Mouse (Mus musculus) T-helper 1 cell (primary cell): ENCODE measurements at regions not wholly inside any gene's neighbourhood (a gene's known extent, or its start where the extent isn't known, plus 50 kb on each side); places are given as distances from the start of the nearest gene placed in this dataset.

ENCODE experiments used
- in situ Hi-C: fragments of 300-600 bp; cut with MboI, MseI; formaldehyde crosslinking; loops from one replicate; pipeline ENCODE4 v1.15.1; 2025; ENCODE audit warnings: high pct_unique_total_duplicates

DNA sequence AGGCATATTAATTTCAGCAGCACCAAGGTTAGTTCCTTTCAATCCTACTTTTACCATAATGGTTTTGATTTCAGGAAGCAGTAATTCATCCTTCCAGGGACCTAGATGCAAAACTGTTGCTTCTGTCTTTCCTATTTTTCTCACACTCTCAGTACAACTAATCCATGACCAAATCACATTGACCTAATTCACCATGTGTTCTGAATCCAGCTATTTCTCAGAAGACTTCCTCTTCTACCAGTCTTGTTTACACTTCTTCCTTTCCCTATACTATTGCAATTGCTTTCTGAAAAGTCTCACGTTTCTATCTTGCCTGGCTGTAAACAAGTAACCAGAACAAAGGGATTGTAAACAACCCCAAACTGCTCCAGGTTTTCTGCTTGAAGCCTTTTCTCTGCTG lies 1085.0 kb downstream of the Car8 start:
- in situ Hi-C loops: no loop called here

DNA sequence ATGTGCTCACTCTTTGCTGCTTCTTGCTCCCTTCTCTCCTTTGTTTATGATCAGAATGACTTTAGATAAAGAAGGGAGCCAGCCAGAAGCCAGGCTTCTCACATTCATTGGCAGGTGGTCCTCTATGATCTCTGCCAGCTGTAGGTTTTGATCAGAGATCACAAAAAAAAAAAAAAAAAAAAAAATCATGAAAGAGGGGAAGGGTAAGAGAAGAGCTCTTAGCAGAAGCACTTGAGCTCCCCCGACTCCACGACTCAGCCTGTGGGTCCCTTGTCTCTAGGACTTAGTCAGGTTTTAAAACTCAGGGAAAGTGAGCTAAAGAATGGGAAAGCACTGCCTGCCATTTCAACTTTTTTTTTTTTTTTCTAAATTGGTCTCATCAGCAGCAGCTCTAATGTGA lies 1093.1 kb downstream of the Car8 start:
- in situ Hi-C loops: no loop called here

DNA sequence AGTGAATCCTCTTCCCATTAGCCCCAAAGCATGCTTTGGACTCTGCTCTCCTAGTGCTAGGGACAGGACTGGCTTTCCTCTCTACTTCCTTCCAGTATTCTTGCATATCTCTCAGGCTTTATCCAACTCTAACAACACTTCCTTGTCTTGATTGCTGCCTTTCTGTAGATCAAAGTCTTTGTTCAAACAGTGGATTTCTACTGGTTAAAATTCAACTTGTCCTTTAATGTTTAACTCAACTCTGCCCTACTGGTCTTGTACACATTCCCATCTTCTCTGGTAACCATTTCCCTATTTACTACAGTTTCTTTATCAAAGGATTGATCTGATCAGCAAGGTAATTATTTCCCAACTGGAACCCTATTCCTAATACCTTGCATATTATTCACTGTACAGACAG lies 1094.6 kb downstream of the Car8 start:
- in situ Hi-C loops: no loop called here

GRCm38 (mm10) chr4:7143676-7144075 lies 1095.2 kb downstream of the Car8 start:
- in situ Hi-C loops: no loop called here

GRCm38 (mm10) chr4:7142781-7143180 lies 1096.1 kb downstream of the Car8 start:
- in situ Hi-C loops: no loop called here

- in situ Hi-C loops: loop anchor here (10.0 kb wide), 2 partner anchors 123 to 207 kb away; no protein-coding TSS in a partner anchor
Measured at GRCm38 (mm10) chr4:7112159-7112558, 1126.7 kb downstream of the Car8 start.

DNA sequence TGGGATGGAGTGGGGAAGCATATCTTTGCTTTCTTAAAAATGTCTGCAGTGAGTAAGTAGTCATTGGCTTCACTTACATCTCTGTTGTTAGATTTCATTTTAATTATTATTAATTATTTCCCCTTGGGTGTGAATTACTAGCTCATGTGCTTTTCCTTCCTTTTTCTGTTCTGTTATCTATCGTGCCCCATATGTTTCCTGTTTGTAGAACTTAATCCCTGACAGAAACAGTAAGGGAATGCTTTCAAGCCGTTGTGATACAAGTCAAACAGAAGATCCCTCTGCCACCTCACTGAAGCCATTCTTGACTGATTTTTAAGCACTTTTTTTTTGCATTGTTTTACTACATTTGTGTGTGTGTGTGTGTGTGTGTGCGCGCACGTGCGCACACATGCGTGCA lies 1145.9 kb downstream of the Car8 start:
- in situ Hi-C loops: loop anchor here (5.0 kb wide), 1 partner anchor 86 kb away; no protein-coding TSS in a partner anchor

DNA sequence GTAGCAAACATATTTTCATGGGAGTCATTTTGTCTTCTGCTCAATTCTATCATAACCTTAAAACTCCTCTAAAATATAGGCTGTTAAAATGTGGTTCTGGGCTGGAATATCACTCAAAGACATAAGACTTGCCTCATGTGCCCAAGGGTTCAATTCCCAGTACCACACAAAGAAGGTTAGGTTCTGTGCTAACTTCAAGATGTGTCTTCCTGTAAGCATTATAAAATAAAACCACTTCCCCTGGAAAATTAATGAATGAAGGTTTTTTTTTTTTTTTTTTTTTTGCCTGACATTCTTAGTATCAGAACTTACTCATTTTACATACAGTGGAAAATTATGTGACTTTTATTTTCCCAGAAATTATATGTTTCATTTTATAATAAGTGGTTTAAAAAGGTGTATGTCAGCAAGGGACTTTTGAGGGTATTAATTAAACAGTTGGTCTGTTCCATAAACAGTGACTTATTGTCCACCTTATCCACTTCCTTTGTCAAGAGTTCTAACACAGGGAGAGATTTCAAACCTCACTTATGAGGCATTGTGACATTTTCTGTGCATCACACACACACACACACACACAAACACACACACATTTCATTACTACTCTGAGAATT lies 1147.5 kb downstream of the Car8 start:
- in situ Hi-C loops: loop anchor here (5.0 kb wide), 1 partner anchor 84 kb away; no protein-coding TSS in a partner anchor
